In the genomic region with DNA sequence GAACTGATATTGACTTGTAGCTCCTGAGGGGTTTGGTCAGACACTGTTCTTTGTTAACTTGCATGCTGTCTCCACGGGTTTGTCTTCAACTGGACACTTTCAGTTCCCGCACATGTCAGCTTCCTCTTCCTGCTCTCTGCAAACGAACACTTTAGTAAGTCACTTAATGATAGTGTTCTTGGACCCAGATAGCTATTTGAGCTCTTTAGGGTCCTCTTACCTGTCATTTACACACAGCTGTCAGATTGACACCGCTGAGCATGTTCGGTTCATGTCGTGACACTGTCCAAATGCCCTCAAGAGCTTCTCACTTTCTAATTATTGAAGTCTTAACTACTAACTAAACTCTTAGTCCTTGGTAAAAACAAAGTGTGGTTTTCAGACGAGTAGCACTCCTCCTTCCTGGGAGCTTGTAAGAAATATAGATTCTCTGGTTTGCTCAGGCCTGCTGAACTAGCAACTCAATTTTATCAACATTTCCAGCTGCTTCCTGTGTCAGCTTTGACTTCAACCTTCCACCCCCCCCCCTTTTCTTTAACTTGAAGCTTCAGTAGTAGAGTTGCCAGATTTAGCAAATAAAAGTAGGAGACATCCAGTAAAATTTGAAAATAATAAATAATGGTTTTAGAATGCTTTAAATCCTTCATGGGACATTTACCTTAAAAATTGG, we compare ENCODE assay signal across 8 mouse cellular contexts. TPM values are rescaled to one million over a fixed set of nuclear protein-coding genes. Genes with fewer than 3 reads are reported as not detected.
DNase-seq lines count a peak whose midpoint lies in the region; ATAC-seq and TF ChIP-seq lines count a peak whose summit lies in the region.

TSS of gene Capza2 (plus strand) at position 620 of the 670 bp plus-strand sequence.

- ATAC-seq in kidney, embryonic 14.5 days (ENCODE audit: low FRiP score, low TSS enrichment): no peak
- ATAC-seq in intestine, postnatal 0 days: no peak
- ATAC-seq in lung, embryonic 15.5 days (ENCODE audit: borderline replicate concordance, extremely low read depth, low FRiP score, low TSS enrichment): no peak

- no peak for TF ChIP-seq CTCF in intestine, postnatal 0 days (IDR thresholded peaks at IDR 0.05; ENCODE audit: low read depth)

- no peaks in the 10 kb centered on the region for H3K9me3 ChIP-seq in kidney, embryonic 14.5 days (ENCODE audit: control insufficient read depth, low read length)
- no peaks in the 10 kb centered on the region for H3K9me3 ChIP-seq in intestine, postnatal 0 days (ENCODE audit: control insufficient read depth)
- no peaks in the 10 kb centered on the region for H3K9me3 ChIP-seq in lung, embryonic 15.5 days

- H3K4me3 ChIP-seq in kidney, embryonic 14.5 days (ENCODE audit: low read length): peak within 1 kb of the TSS; percentile 84
- H3K4me3 ChIP-seq in brown adipose tissue, adult 24 weeks (ENCODE audit: insufficient read depth, low read depth, low read length): peak within 1 kb of the TSS; percentile 75
- peak within 1 kb of the TSS; percentile 98 for H3K4me3 ChIP-seq in intestine, postnatal 0 days (ENCODE audit: low read depth, low read length)
- H3K4me3 ChIP-seq in lung, embryonic 15.5 days: peak within 1 kb of the TSS; percentile 90

- no peaks in the 10 kb centered on the region for H3K36me3 ChIP-seq in kidney, embryonic 14.5 days (ENCODE audit: control insufficient read depth, insufficient read depth, low read length)
- H3K36me3 ChIP-seq in intestine, postnatal 0 days (ENCODE audit: control insufficient read depth, insufficient read depth): no peaks in the 10 kb centered on the region
- H3K36me3 ChIP-seq in lung, embryonic 15.5 days: peaks cover 2% of the 10 kb centered on the region
- H3K36me3 ChIP-seq in splenic B cell, adult 2 months (ENCODE audit: control insufficient read depth, insufficient read depth, low read length, poor library complexity, severe bottlenecking): no peaks in the 10 kb centered on the region

- H3K27ac ChIP-seq in kidney, embryonic 14.5 days (ENCODE audit: low read depth, low read length): peak within 1 kb of the TSS; percentile 94
- H3K27ac ChIP-seq in brown adipose tissue, adult 24 weeks (replicated peaks; ENCODE audit: low read depth, low read length): peak within 1 kb of the TSS; percentile 72
- peak within 1 kb of the TSS; percentile 99 for H3K27ac ChIP-seq in intestine, postnatal 0 days (ENCODE audit: low read depth, low read length)
- peak within 1 kb of the TSS; percentile 96 for H3K27ac ChIP-seq in lung, embryonic 15.5 days

- no peaks in the 10 kb centered on the region for H3K27me3 ChIP-seq in kidney, embryonic 14.5 days (ENCODE audit: control insufficient read depth, insufficient read depth, low read length)
- H3K27me3 ChIP-seq in intestine, postnatal 0 days (replicated peaks; ENCODE audit: control insufficient read depth, insufficient read depth, low read length): no peaks in the 10 kb centered on the region
- no peaks in the 10 kb centered on the region for H3K27me3 ChIP-seq in lung, embryonic 15.5 days
- no peaks in the 10 kb centered on the region for H3K27me3 ChIP-seq in splenic B cell, adult 2 months (ENCODE audit: control insufficient read depth, insufficient read depth, low read length, poor library complexity, severe bottlenecking)

- H3K4me2 ChIP-seq in kidney, embryonic 14.5 days (replicated peaks; ENCODE audit: low read depth, low read length): peak within 1 kb of the TSS; percentile 51
- peak within 1 kb of the TSS; percentile 70 for H3K4me2 ChIP-seq in intestine, postnatal 0 days (replicated peaks; ENCODE audit: low read depth)
- H3K4me2 ChIP-seq in lung, embryonic 15.5 days: peak within 1 kb of the TSS; percentile 55

- H3K9ac ChIP-seq in kidney, embryonic 14.5 days (ENCODE audit: low read depth, low read length): peak within 1 kb of the TSS; percentile 98
- peak within 1 kb of the TSS; percentile 99 for H3K9ac ChIP-seq in intestine, postnatal 0 days (ENCODE audit: low read depth, low read length)
- H3K9ac ChIP-seq in lung, embryonic 15.5 days: peak within 1 kb of the TSS; percentile 96

- H3K4me1 ChIP-seq in kidney, embryonic 14.5 days (ENCODE audit: control insufficient read depth, insufficient read depth, low read length): no peaks in the 10 kb centered on the region
- H3K4me1 ChIP-seq in brown adipose tissue, adult 24 weeks (ENCODE audit: control insufficient read depth, insufficient read depth, insufficient read length, low read length): peaks cover 14% of the 10 kb centered on the region; the same call in 1 of the 2 replicates
- H3K4me1 ChIP-seq in intestine, postnatal 0 days (replicated peaks; ENCODE audit: control insufficient read depth, insufficient read depth, low read length): no peaks in the 10 kb centered on the region
- peaks cover 14% of the 10 kb centered on the region for H3K4me1 ChIP-seq in lung, embryonic 15.5 days

- 55% methylated on average over 7 of the region's 7 CpGs for WGBS in kidney, embryonic 14.5 days
- 63% methylated on average over 7 of the region's 7 CpGs for WGBS in intestine, postnatal 0 days
- 61% methylated on average over 7 of the region's 7 CpGs for WGBS in lung, embryonic 15.5 days

- DNase-seq in kidney, adult 11 months: no peak
- DNase-seq in heart, adult 11 months: peak; percentile 95
- DNase-seq in splenic B cell, adult 2 months (ENCODE audit: low read depth, low spot score): peak; percentile 74
- no peak for DNase-seq in cerebellum, adult 8-10 months

RNA-seq across cellular contexts. Expression of gene Capza2, which starts in this region (rescaled TPM):
- 238 and 259 TPM in 2 replicates for polyA plus RNA-seq in kidney, embryonic 14.5 days (2014; fragmentation: Nextera tagmentation; extraction: Ambion mirVana)
- 94.6 and 146 TPM in 2 replicates for polyA plus RNA-seq in brown adipose tissue, adult 24 weeks (2012; ENCODE audit: insufficient read depth, insufficient read length, missing spikeins)
- polyA plus RNA-seq in intestine, postnatal 0 days (2015; fragmentation: Nextera tagmentation; extraction: Ambion mirVana): 195 and 197 TPM in 2 replicates
- 230 and 238 TPM in 2 replicates for polyA plus RNA-seq in lung, embryonic 15.5 days (2015; fragmentation: Nextera tagmentation; extraction: Ambion mirVana)

Comparison
In these comparisons a context has a peak if more than half of its experiments do, and no peak if none do; other contexts are left out.
1. DNase-seq: peak in heart, adult 11 months (single experiment) and splenic B cell, adult 2 months (single experiment); none in kidney, adult 11 months (single experiment) and cerebellum, adult 8-10 months (single experiment).
2. Peak in every context shown above with its lines, with median percentiles within 50 percentile points of each other: H3K27ac ChIP-seq, H3K4me2 ChIP-seq, H3K4me3 ChIP-seq and H3K9ac ChIP-seq.